Mouse (Mus musculus) heart, postnatal 36 days (tissue): ENCODE results near the gene Grsf1. TPM values are rescaled to one million over a fixed set of nuclear protein-coding genes. Genes with fewer than 3 reads are reported as not detected.
A peak's percentile ranks its signal among the peaks of the same experiment; 100 is the strongest.

Experiments
- DNase-seq, 2 experiments: peaks; one replicate each; pipeline ENCODE4 v3.0.0; 2021 to 2022
- intact Hi-C: fragments of 180-260 bp; cut with DNase I; formaldehyde crosslinking; loops from one replicate; pipeline ENCODE4 v1.15.1; 2025
- total RNA-seq, 2 experiments: library from RNA; stranded (reverse); gene quantifications; 2 replicates each; pipeline ENCODE4 v1.2.3; 2021

Grsf1 gene
- 100 to 1,000 TPM; 208 to 215 TPM for total RNA-seq

DNA sequence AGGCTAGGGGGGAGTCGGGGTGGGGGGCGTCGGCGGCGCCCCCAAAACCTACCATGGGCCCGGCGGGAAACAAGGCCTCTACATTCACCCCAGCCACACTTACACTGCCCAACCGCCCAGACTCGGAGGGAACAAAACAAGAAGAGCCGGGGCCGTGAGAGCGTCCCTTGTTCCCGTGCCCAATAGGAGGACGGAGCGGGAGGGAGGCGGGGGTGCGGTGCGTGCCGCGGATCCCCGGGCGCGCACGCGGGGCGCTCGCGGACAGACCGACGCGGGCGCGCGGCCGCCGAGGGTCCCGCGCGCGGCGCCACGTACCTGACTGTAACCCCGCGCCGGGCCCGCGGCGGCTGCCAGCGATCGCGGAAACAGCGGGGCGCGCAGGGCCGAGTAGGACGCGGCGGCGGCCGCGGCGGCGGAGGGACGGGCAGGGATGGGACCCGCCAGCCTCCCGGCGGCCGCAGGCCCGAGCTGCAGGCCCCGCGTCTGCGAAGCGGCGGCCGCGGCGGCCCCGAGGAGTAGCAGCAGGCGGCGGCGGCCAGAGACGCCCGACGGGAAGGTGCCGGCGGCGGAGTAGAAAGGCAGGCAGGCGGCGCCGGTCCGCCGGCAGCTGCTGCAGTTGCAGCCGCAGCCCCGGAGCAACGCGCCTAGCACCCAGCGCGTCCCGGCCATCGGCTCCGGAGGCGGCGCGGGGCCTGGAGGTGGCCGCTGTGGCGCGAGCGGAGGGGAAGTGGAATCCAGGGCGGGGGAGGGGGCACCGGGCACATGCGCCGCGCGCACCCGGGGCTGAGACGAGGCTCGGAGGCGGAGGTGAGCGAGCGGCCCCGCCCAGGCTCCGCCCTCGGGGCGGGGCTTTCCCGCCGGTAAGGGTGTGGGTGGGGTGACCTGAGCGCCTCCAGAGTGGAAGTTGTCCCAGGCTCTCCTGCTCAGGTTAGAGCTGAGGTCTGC lies at the start of gene Grsf1:
Gene Grsf1, minus strand, starts transcription at position 729 of the 945 bp plus-strand sequence.
- peak; percentile 87 to 90 for DNase-seq
- intact Hi-C loops: loop anchor here (2.0 to 5.0 kb wide), 3 partner anchors 41 to 108 kb away; partner anchors contain the start of gene Rufy3

DNA sequence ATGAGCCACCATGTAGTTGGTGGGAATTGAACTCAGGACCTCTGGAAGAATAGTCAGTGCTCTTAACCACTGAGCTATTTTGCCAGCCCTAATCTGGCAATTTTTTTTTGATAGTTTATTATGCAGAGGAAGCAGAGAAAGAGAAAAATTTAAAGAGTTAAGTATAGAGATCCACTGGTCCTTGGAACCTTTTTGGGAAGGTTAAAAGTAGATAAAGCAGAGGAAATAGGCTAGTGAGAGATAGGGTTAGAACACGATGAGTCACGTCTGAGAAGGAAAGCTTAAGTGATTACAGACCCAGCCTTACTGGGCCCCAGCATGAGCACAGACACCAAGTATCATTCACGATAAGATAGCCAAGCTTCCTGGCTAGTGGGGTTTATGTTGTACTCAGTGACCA lies 48.1 kb upstream of the Grsf1 start:
- intact Hi-C loops: loop anchor here (5.0 kb wide), 1 partner anchor 167 kb away; no protein-coding TSS in a partner anchor
- DNase-seq: no peak

DNA sequence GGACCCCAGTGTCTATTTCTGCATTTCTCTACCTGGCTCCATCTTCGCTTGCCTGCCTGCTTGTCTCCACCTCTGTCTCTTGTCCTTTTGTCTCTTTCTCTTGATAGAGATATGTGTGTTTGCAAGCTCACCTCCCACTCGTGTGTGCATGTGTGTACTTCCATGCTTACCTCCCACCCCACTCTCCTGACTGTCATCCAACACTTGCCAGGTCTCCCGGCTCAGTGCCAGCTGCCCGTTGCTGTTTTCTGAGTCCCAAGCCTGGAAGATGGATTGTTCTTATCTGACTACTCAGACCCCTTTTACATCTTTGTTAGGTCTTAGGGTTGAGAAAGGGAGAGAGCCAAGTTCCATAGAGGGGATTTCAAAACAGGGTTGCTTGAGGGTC lies 46.2 kb upstream of the Grsf1 start:
- DNase-seq: peak in 1 of 2 experiments; percentile 17
- intact Hi-C loops: loop anchor here (5.0 kb wide), 1 partner anchor 165 kb away; no protein-coding TSS in a partner anchor

GRCm38 (mm10) chr5:88721565-88722212 lies 45.7 kb upstream of the Grsf1 start:
- intact Hi-C loops: loop anchor here (2.0 to 5.0 kb wide), 2 partner anchors 43 to 164 kb away; partner anchors contain the start of gene Dck

DNA sequence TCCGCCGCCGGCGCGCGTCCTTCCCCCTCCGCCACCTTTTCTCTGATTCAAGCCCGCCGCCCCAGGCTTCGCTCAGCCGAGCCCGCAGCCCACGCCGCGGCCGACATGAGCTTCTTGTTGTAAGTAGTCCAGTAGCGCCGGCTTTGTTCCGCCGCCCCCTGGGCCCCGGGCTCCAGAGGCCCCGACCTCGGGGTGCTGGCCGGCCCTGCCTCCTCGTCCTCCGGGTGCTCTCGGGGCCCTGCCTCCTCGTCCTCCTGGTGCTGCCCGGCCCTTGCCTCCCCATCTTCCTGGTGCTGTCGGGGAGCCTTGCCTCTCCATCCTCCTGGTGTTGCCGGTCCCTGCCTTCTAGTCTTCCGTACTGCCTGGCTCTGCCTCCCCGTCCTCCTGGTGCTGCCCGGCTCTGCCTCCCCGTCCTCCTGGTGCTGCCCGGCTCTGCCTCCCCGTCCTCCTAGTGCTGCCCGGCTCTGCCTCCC lies 45.1 kb upstream of the Grsf1 start:
- intact Hi-C loops: loop anchor here (2.0 to 5.0 kb wide), 2 partner anchors 44 to 164 kb away; partner anchors contain the start of gene Dck

More at GRCm38 (mm10) chr5:88721565-88722212, 45.7 kb upstream of the Grsf1 start:
- peak; percentile 40 to 51 for DNase-seq

GRCm38 (mm10) chr5:88720116-88721002 lies 44.4 kb upstream of the Grsf1 start, which contains the start of gene Mob1b:
TSS of gene Mob1b (plus strand) at chr5:88720855.
- DNase-seq: peak; percentile 99
- intact Hi-C loops: loop anchor here (2.0 to 5.0 kb wide), 2 partner anchors 44 to 163 kb away; partner anchors contain the start of gene Dck

More for the DNA sequence above, 45.1 kb upstream of the Grsf1 start:
- no peak for DNase-seq

DNA sequence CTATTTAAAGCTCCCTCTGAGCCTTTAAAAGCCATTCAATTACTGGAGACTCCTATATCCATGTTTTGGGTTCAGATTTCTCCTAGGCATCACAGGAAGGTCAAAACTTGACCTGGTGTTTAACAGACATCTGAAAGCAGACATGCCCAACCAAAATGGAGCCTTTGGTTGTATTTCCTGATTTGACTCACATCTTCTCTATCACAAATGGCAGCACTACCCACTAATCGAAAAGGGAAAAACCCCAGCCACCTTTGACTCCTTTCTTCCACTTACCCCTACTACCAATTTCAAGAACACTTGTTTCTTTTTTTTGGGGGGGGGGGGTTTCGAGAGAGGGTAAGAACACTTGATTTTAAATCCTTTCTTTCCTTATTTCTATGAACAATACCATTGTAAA lies 41.0 kb upstream of the Grsf1 start:
- DNase-seq: no peak
- intact Hi-C loops: loop anchor here (2.0 kb wide), 1 partner anchor 40 kb away; the partner anchor contains the start of gene Grsf1

DNA sequence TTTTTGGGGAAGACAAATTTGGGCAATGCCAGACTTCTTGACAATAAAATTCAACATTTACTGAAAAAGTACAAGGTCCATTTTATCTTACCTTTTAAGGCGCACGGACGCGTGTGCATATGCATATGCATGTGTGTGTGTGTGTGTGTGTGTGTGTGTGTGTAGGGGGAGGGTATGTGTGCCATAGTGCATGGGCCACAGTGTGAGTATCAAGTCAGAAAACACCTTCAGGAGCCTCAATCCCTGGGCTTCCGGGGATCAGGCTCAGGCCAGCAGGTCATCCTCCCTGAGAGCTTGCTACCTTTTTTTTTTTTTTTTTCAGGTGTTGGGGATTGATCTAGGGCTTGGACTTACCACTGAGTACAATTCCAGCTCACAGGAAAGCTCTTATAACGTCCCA lies 36.4 kb upstream of the Grsf1 start:
- no peak for DNase-seq
- intact Hi-C loops: no loop called here

GRCm38 (mm10) chr5:88711618-88712224 lies 35.8 kb upstream of the Grsf1 start:
- intact Hi-C loops: no loop called here
- no peak for DNase-seq

DNA sequence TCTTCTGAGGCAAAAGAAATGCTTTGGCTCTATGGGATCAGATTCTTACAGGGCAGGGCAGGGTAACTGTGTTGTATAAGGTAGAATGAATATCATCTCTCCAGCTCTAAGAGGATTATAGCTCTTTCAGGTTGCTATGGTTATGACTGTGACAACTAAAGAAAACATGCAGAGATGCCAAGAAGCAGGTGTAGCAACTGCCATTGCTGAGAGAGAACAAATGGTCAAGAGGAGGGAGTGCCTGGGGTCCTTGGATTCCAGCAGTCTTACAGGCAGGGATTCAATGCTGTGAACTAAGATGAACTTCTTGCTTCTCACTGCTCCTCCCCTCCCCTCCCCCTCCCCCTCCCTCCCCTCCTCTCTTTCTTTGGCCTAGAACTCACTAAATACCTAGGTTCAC lies 35.2 kb upstream of the Grsf1 start:
- no peak for DNase-seq
- intact Hi-C loops: no loop called here

DNA sequence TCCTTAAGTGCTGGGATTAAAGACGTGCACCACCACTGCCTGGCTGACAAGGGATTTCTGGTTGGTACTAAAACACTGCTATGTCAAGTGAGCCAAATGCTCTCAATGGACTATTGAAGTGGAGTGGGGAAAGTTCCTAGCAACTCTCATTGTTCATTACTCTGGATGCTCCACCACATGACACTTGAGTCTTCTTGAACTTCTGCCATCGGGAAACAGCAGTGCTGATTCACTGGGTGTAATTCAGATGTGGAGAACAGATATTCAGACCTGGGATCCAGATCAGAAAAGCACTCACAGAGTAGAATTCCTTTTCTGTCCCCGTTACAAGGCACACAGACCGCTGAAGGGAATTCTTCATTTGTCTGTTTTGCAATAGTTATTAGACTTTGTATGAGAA lies 27.6 kb upstream of the Grsf1 start:
- no peak for DNase-seq
- intact Hi-C loops: no loop called here

DNA sequence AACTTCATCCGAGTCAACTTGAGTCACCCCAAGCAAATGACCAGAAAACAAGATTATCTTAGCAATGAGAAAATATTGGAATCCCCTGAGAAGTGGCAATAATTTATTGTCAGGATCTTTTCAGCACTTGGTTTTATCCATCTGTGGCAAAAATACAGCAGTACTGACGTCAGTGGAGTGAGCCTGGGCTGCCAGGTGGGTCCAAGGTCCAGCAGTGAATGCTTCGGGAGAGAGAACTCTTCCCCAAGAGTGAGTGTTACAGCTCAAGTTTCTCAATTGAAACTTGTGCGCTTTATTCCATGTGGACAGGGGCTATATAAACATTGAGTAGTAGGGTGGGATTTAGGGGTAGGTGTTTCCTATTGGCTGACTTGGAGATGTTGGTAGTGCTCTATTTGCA lies 26.1 kb upstream of the Grsf1 start:
- no peak for DNase-seq
- intact Hi-C loops: no loop called here

DNA sequence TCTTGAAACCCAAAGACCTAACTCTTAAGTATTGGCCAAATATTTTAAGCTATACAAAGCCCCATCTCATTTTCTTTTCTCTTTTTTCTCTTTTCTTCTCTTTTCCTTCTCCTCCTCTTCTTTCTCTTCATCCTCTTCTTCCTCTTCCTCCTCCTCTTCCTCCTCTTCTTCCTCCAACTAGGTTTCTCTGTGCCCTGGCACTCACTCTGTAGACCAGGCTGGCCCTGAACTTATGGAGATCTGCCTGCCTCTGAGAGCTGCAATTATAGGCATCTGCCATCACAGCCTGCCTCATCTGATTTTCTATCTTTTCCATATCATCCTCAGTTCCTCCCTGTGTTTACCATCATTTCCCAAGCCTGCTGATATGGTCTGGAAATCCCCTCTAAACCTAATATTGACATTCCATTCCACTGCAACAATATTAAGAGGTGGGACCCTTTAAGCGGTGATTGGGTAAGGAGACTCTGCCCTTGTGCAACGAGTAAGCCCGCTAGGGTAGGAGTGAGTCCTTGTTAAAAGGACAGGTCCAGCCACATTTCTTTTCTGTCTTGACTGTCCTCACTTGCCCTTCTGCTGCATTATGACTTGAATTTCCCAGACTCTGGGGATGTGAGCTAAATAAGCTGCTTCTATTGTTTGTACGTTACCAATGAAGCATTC lies 23.4 kb upstream of the Grsf1 start:
- DNase-seq: no peak
- intact Hi-C loops: no loop called here

DNA sequence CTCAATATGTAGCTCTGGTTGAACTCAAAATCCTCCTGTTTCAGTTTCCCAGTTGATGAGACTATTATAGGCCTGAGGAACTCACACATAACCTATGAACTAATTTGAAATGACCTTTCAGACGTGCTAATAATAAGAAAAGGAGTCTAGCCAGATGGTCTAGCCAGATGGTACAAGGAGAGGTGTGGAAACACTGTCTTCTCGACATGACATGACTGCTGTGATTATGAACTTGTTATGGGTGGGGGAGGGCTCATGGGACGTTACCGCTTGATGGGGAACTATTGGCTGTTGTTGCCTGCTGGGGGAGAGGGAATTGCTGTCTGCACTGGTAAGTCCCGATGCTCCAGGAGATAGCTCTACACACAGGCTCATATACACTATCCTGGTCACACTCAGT lies 21.3 kb upstream of the Grsf1 start:
- intact Hi-C loops: no loop called here
- no peak for DNase-seq

GRCm38 (mm10) chr5:88693057-88693456 lies 17.1 kb upstream of the Grsf1 start:
- intact Hi-C loops: no loop called here
- DNase-seq: no peak

DNA sequence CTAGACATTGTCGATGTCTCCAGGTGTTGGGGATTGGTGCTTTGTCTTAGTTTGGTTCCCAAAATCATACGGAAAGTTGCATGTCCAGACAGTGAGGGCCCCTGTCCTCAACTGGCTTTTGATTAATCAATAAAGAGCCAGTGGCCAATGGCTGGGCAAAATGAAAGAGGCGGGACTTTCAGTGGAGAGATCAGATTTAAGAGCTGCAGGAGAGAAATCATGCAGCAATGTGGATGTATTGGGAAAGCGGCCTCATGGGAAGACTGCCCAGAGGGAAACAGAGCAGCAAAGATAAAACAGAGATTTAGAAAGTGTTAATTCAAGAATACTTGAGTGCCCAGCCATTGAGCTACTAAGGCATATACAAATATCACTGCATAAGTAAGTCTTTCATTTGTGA lies 16.6 kb upstream of the Grsf1 start:
- intact Hi-C loops: no loop called here

DNA sequence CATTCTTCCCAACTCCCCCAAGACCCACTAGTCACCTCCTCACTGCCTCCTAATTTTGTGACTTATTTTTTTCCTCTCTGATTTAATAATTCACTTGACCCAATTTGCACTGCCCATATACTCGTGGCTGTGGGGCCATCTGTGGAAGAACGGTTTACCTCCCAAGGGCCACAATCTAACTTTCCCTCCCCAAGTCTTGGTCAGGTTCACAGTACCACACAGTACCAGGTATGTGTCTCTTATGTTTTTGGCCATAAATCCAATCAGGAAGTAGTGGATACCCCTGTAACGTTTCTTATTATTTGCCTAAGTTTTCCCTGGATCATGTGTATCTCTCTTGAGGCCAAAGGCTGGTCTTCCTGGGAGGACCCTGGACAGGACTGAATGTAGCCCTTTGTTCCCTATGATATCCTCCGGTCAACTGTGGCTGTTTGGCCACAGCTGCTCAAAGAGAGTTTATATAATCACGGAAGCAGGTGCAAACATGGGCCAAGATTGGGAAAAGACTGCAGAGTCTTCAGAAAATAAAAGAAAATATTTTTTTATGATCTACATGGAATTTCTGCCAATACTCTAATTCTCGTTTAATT lies 15.6 kb upstream of the Grsf1 start:
- intact Hi-C loops: no loop called here

More for the DNA sequence above, 16.6 kb upstream of the Grsf1 start:
- DNase-seq: no peak

DNA sequence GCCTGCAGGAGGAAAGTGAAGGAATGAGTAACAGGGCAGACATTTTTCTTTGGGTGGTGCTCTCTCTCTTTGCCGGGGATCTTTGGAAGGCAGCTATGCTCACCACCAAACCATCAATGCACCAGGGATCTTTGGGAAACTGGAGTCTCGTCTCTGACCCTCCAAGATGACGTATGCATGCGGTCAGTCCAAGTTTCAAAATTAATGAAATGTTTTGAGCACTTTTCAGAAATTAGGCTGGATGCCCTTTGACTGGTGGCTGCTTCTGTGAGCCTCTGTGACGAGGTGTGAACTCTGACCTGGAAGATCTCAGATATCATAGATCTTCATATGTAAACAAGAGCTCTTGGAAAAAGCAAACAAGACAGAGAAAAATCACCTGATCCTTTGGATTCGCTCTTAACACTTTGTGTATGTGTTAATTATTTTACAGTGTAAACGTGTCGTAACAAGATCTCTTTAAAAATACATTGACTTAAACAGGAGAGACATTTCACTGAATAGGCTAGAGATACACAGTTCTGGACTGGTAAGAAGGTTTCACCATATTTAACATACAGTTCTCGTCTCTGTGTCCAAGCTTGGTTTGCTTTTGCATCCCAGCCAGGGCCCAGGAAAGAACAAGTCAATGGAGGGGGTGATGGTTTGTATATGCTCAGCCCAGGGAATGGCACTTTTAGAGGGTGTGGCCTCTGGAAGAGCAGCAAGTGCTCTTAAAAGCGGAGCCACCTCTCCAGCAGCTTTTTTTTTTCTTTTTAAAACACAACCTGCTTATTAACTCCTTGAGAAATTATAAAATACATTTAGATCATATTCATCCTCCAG lies 14.9 kb upstream of the Grsf1 start:
- no peak for DNase-seq
- intact Hi-C loops: no loop called here

More for the DNA sequence above, 15.6 kb upstream of the Grsf1 start:
- no peak for DNase-seq
